Mouse (Mus musculus): Measurements from ENCODE around the gene Uvrag.

The Uvrag gene

GRCm38 (mm10) chr7:99059934-99060333 is 81.0 kb downstream of the Uvrag start:
- in situ Hi-C loops (cut with MboI): no loop called here

- in situ Hi-C loops (cut with MboI): no loop called here
These were observed 83.8 kb downstream of the Uvrag start for GRCm38 (mm10) chr7:99057053-99057630.

- in situ Hi-C loops (cut with MboI): no loop called here
These were observed 87.3 kb downstream of the Uvrag start for GRCm38 (mm10) chr7:99053626-99054025.

GRCm38 (mm10) chr7:99052471-99053241 is 88.3 kb downstream of the Uvrag start:
- in situ Hi-C loops (cut with MboI): no loop called here

GRCm38 (mm10) chr7:99050882-99051281 is 90.1 kb downstream of the Uvrag start:
- in situ Hi-C loops (cut with MboI): no loop called here

GRCm38 (mm10) chr7:99049897-99050296 is 91.0 kb downstream of the Uvrag start:
- in situ Hi-C loops (cut with MboI): no loop called here

GRCm38 (mm10) chr7:99046545-99047206 is 94.3 kb downstream of the Uvrag start:
- in situ Hi-C loops (cut with MboI): no loop called here

- in situ Hi-C loops (cut with MboI): no loop called here
These were observed 95.4 kb downstream of the Uvrag start for GRCm38 (mm10) chr7:99045525-99045924.

- in situ Hi-C loops (cut with MboI): no loop called here
These were observed 97.0 kb downstream of the Uvrag start for GRCm38 (mm10) chr7:99043923-99044322.

- in situ Hi-C loops (cut with MboI): no loop called here
These were observed 97.6 kb downstream of the Uvrag start for GRCm38 (mm10) chr7:99043322-99043721.

GRCm38 (mm10) chr7:99041818-99042217 is 99.1 kb downstream of the Uvrag start:
- in situ Hi-C loops (cut with MboI): no loop called here

GRCm38 (mm10) chr7:99039912-99040311 is 101.0 kb downstream of the Uvrag start:
- in situ Hi-C loops (cut with MboI): no loop called here

- in situ Hi-C loops (cut with MboI): no loop called here
These were observed 104.7 kb downstream of the Uvrag start for GRCm38 (mm10) chr7:99036284-99036683.

GRCm38 (mm10) chr7:99034909-99035308 is 106.0 kb downstream of the Uvrag start:
- in situ Hi-C loops (cut with MboI): no loop called here

GRCm38 (mm10) chr7:99033838-99034237 is 107.1 kb downstream of the Uvrag start:
- in situ Hi-C loops (cut with MboI): no loop called here

- in situ Hi-C loops (cut with MboI): no loop called here
These were observed 107.6 kb downstream of the Uvrag start for GRCm38 (mm10) chr7:99033314-99033713.

GRCm38 (mm10) chr7:99032051-99032450 is 108.9 kb downstream of the Uvrag start:
- in situ Hi-C loops (cut with MboI): no loop called here

GRCm38 (mm10) chr7:99028108-99028507 is 112.8 kb downstream of the Uvrag start:
- in situ Hi-C loops (cut with MboI): no loop called here

GRCm38 (mm10) chr7:99027185-99027584 is 113.8 kb downstream of the Uvrag start:
- in situ Hi-C loops (cut with MboI): no loop called here

- in situ Hi-C loops (cut with MboI): no loop called here
These were observed 115.0 kb downstream of the Uvrag start for GRCm38 (mm10) chr7:99025989-99026388.

GRCm38 (mm10) chr7:99025265-99025664 is 115.7 kb downstream of the Uvrag start:
- in situ Hi-C loops (cut with MboI): no loop called here

- in situ Hi-C loops (cut with MboI): no loop called here
These were observed 116.2 kb downstream of the Uvrag start for GRCm38 (mm10) chr7:99024791-99025190.

- in situ Hi-C loops (cut with MboI): no loop called here
These were observed 117.0 kb downstream of the Uvrag start for GRCm38 (mm10) chr7:99023931-99024330.
